Mouse (Mus musculus): Measurements from ENCODE around the gene Trpm8.
A peak's percentile ranks its signal among the peaks of the same experiment; 100 is the strongest.

Trpm8 gene

GRCm38 (mm10) chr1:88348496-88349005, 71.1 kb downstream of the Trpm8 start:
- DNase-seq (ENCODE audit: low read depth in 1 of 2, low spot score in 2 of 2), result no peak

GRCm38 (mm10) chr1:88350761-88351160, 73.3 kb downstream of the Trpm8 start:
- DNase-seq (ENCODE audit: low read depth in 1 of 2, low spot score in 2 of 2), result no peak

- no peak for DNase-seq (ENCODE audit: low read depth in 1 of 2, low spot score in 2 of 2)
These were observed 77.6 kb downstream of the Trpm8 start for GRCm38 (mm10) chr1:88355025-88355424.

- no peak for DNase-seq (ENCODE audit: low read depth in 1 of 2, low spot score in 2 of 2)
These were observed 78.2 kb downstream of the Trpm8 start for GRCm38 (mm10) chr1:88355681-88356080.

- DNase-seq (ENCODE audit: low read depth in 1 of 2, low spot score in 2 of 2), result no peak
These were observed 79.2 kb downstream of the Trpm8 start for GRCm38 (mm10) chr1:88356616-88357015.

GRCm38 (mm10) chr1:88357458-88358090, 80.1 kb downstream of the Trpm8 start:
- DNase-seq (ENCODE audit: low read depth in 1 of 2, low spot score in 2 of 2), result no peak

- DNase-seq (ENCODE audit: low read depth in 1 of 2, low spot score in 2 of 2), result no peak
These were observed 80.7 kb downstream of the Trpm8 start for GRCm38 (mm10) chr1:88358102-88358654.

GRCm38 (mm10) chr1:88361085-88361484, 83.6 kb downstream of the Trpm8 start:
- DNase-seq (ENCODE audit: low read depth in 1 of 2, low spot score in 2 of 2), result no peak

GRCm38 (mm10) chr1:88366881-88367644, 89.6 kb downstream of the Trpm8 start:
- no peak for DNase-seq (ENCODE audit: low read depth in 1 of 2, low spot score in 2 of 2)

- no peak for DNase-seq (ENCODE audit: low read depth in 1 of 2, low spot score in 2 of 2)
These were observed 101.0 kb downstream of the Trpm8 start for GRCm38 (mm10) chr1:88378446-88378845.

- DNase-seq (ENCODE audit: low read depth in 1 of 2, low spot score in 2 of 2), result no peak
These were observed 114.2 kb downstream of the Trpm8 start for GRCm38 (mm10) chr1:88391632-88392031.

GRCm38 (mm10) chr1:88393321-88393720, 115.9 kb downstream of the Trpm8 start:
- DNase-seq (ENCODE audit: low read depth in 1 of 2, low spot score in 2 of 2), result no peak

- no peak for DNase-seq (ENCODE audit: low read depth in 1 of 2, low spot score in 2 of 2)
These were observed 125.9 kb downstream of the Trpm8 start for GRCm38 (mm10) chr1:88403378-88403777.

GRCm38 (mm10) chr1:88406078-88406806, 128.8 kb downstream of the Trpm8 start:
- DNase-seq (ENCODE audit: low read depth in 1 of 2, low spot score in 2 of 2), result no peak

GRCm38 (mm10) chr1:88406807-88407198, 129.3 kb downstream of the Trpm8 start, which contains the start of gene Spp2:
Gene Spp2 (plus strand): TSS chr1:88406961.
- DNase-seq (ENCODE audit: low read depth in 1 of 2, low spot score in 2 of 2), result no peak

- DNase-seq (ENCODE audit: low read depth in 1 of 2, low spot score in 2 of 2), result no peak
These were observed 130.9 kb downstream of the Trpm8 start for GRCm38 (mm10) chr1:88408340-88408739.

- DNase-seq (ENCODE audit: low read depth in 1 of 2, low spot score in 2 of 2), result no peak
These were observed 134.6 kb downstream of the Trpm8 start for GRCm38 (mm10) chr1:88412013-88412412.

- no peak for DNase-seq (ENCODE audit: low read depth in 1 of 2, low spot score in 2 of 2)
These were observed 141.5 kb downstream of the Trpm8 start for GRCm38 (mm10) chr1:88418943-88419342.

GRCm38 (mm10) chr1:88422045-88422444, 144.6 kb downstream of the Trpm8 start:
- no peak for DNase-seq (ENCODE audit: low read depth in 1 of 2, low spot score in 2 of 2)

- DNase-seq (ENCODE audit: low read depth in 1 of 2, low spot score in 2 of 2), result no peak
These were observed 145.5 kb downstream of the Trpm8 start for GRCm38 (mm10) chr1:88422846-88423395.

- DNase-seq (ENCODE audit: low read depth in 1 of 2, low spot score in 2 of 2), result peak; percentile 7 to 57
These were observed 147.3 kb downstream of the Trpm8 start for GRCm38 (mm10) chr1:88424602-88425252.
